ENCODE assay signal across 18 mouse cellular contexts in genomic region chr2:117222651-117223050, GRCm38 (mm10).
"Had no signal": no experiment of that assay in that cellular context is flagged by ENCODE, and none has a peak within 500 bp of the region (broad histone marks: within the 10 kb centered on the region; RNA-seq: fewer than 3 reads in every experiment).

No protein-coding gene starts in this region.

- H3K4me3 ChIP-seq: left cerebral cortex, adult 2 months; liver, embryonic 13.5 days; lung, embryonic 15.5 days; megakaryocyte, embryonic 14.5 days; midbrain, embryonic 15.5 days; neural tube, embryonic 12.5 days had no signal

- H3K9ac ChIP-seq: liver, embryonic 13.5 days; liver, postnatal 0 days; lung, embryonic 15.5 days; midbrain, embryonic 15.5 days; neural tube, embryonic 12.5 days had no signal

- H3K4me1 ChIP-seq: liver, embryonic 13.5 days; lung, embryonic 15.5 days; midbrain, embryonic 15.5 days had no signal

- H3K4me2 ChIP-seq: liver, embryonic 13.5 days; lung, embryonic 15.5 days; midbrain, embryonic 11.5 days; midbrain, embryonic 15.5 days; neural tube, embryonic 12.5 days had no signal

- ATAC-seq: liver, postnatal 0 days; midbrain, embryonic 15.5 days had no signal

- H3K9me3 ChIP-seq: liver, embryonic 13.5 days; lung, embryonic 15.5 days; midbrain, embryonic 15.5 days; neural tube, embryonic 12.5 days had no signal

- H3K27me3 ChIP-seq: liver, embryonic 13.5 days; lung, embryonic 15.5 days; midbrain, embryonic 15.5 days; neural tube, embryonic 12.5 days had no signal

- H3K36me3 ChIP-seq: liver, embryonic 13.5 days; lung, embryonic 15.5 days; midbrain, embryonic 15.5 days; neural tube, embryonic 12.5 days had no signal

- DNase-seq: kidney, adult 2 months; liver; liver, embryonic 13.5 days; liver, postnatal 0 days; lung, postnatal 14 days; retina, postnatal 1 day; right cerebral cortex, postnatal 4 days; spleen, adult 18-20 months; thymus, adult 2 months; thymus, postnatal 25 days had no signal

- H3K27ac ChIP-seq: kidney, postnatal 0 days; left cerebral cortex, adult 2 months; liver, embryonic 13.5 days; lung, embryonic 15.5 days; macrophage; midbrain, embryonic 15.5 days; neural tube, embryonic 12.5 days had no signal
